Mouse (Mus musculus) erythroblast, adult 5-6 weeks (primary cell): Measurements from ENCODE around the gene Pde4d. TPM values are rescaled to one million over a fixed set of nuclear protein-coding genes. Genes with fewer than 3 reads are reported as not detected.

Source experiments
- ATAC-seq: replicated peaks from 2 replicates; pipeline ENCODE4 v1.8.0; 2016; ENCODE audit warnings: moderate number of reproducible peaks, mild to moderate bottlenecking, moderate TSS enrichment, inconsistent platforms; ENCODE audit not compliant: poor library complexity, low FRiP score, severe bottlenecking
- total RNA-seq, 2 experiments: library from RNA; stranded (forward) in 1 of 2; stranded (reverse) in 1 of 2; fragments of 150-400 nt in 1 of 2; fragments of 200-764, 138-1000 nt in 1 of 2; gene quantifications; 2 replicates each; pipeline versions ENCODE4 v1.2.3 to v1.2.4; 2015 to 2017; ENCODE audit warnings: low replicate concordance in 2 of 2

Pde4d gene
- total RNA-seq, 2 experiments from 2014 or later = 41.3 to 42.3 TPM

DNA sequence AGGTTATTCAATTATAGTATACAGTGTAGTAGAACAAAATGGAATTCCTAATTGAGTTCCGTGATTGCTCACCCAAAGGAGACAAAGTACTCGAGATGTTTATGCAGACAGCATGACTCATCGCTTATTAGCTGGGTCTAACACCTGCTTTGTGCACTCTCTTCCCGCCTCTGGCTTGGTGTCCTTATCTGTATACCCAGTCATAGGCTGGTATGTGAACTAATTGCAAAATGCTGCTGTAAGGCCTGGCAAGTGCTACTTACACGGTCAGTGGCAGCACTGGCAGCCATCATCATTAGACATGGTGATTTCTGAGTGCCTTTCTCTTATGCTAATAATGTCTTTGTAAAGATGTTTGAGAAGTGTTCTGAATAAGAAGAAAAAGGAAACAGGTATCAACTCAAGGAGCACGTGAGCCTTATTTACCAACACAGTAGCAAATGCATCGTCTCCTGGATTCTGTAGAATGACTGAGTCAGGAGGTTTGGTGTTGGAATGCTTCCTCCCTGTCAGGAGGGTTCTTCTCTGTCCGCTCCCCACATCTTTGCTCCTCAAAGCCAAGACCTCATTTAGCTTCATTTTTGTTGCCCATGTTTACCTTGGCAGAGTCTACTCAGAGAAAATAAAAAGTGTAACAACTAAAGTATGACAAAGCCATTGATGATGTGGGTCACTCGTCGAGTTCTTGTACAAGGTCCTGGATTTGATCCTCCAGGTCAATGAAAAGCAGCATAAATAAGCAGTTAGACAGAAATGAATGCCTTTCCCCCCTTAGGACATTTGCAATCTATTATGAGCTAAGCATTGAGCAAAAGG, 1202.2 kb downstream of the Pde4d start:
- ATAC-seq = peak; percentile 87

DNA sequence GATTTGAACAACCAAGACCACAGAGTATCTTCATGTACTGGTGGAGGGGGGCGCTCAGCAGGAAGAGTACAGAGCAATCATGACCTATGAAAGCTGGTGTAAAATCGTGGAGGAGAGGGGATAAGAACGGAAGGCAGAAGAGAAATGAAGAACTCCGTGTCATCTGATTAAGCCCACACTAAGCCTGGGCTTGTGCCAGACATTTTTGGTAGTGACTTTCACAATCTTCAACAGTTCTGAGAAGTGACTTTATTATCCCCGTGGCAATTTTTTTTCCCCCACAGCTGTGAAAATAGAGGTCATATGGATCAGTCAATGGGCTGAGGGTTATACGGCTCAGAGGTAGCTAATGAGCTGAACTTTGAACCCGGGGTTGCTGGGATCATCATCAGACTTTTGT, 1202.9 kb downstream of the Pde4d start:
- ATAC-seq = peak; percentile 34

DNA sequence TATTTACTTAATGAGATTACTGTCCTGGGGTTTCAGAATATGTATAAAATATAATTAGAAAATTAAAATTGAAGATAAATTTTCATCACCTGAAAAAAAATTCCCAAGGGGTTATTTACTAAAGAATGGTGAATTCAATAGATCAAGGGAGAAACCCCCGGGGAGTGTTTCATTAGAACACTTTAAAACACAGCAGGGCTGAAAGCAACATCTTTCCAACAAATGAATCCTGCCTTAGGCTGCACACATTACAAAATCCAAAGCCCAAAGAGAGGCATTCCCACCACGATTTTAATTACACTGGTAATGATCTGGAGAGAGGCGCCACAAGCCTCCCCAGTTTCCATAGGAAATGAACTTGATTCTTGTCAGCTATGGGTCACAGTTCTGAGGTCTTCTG, 1205.6 kb downstream of the Pde4d start:
- no peak for ATAC-seq

DNA sequence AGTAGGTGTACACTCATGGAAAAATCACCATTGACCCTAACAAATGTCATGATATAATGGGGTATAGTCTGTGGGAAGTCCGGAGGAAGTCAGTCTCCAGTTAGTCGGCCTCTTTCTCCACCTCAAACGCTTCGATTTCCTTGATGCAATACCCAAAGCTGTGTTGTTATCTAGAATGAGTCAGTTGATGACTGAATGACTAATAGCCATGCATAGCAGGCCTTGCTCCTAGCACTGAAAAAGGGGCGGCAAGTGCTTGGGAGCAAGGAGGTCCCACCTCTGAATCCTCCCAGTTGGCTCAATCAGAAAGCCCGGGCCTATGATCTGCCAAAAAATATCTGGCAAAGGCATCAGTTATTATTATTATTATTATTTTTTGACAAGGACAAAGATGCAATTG, 1209.4 kb downstream of the Pde4d start:
- no peak for ATAC-seq

DNA sequence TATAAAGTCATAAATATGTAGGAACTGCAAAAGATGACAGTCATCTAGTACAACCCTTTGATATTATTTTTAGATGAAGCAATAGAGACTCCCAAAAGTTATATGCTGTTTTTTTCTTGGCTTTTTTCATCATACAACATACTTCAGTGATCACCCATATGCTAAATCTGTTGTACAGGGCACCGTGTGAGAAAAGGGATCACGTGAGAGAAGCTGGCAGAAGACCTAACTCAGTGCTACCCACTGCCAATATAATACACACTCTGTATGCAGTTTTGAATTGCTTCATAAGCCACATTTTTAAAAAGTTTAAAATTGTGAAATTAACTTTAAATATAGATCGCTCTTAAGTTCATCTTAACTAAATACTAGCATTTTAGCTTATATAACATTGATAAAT, 1211.6 kb downstream of the Pde4d start:
- ATAC-seq = no peak

DNA sequence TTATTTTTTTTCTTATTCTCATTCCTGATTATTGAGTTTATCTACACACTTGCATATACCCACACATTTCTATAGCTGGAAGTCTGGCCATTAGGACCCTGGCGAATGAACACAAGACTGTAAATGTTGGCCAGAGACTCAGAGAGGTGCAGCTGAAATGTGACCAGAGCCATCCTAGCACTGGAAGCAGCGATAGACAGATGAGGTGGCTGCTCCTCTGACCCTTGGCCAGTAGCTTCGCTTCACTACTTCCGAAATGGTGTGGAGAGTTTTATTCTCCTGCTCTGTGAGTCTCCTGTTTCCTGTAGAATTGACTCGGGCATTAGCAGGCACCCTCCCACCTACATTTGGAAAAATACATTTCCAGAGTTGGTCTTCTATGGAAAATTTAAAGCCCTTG, 1212.4 kb downstream of the Pde4d start:
- no peak for ATAC-seq

DNA sequence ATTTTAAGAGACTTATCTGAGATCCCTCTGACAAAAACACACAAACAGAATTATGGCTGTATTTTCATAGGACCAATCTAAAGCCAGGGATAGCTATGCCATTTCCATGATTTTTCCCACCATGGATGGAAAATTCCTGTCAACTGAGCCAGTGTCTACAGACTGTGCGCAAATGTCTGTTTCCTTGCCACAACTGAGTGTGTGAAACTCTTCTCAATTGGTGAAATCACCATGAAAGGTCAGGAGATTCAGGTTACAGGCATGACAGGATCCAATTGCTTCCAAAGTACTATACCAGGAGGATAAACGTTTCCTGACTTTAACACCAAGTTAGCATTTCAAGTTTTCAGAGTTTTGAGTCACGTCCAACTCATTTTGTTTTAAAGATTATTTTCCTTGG, 1213.0 kb downstream of the Pde4d start:
- no peak for ATAC-seq

DNA sequence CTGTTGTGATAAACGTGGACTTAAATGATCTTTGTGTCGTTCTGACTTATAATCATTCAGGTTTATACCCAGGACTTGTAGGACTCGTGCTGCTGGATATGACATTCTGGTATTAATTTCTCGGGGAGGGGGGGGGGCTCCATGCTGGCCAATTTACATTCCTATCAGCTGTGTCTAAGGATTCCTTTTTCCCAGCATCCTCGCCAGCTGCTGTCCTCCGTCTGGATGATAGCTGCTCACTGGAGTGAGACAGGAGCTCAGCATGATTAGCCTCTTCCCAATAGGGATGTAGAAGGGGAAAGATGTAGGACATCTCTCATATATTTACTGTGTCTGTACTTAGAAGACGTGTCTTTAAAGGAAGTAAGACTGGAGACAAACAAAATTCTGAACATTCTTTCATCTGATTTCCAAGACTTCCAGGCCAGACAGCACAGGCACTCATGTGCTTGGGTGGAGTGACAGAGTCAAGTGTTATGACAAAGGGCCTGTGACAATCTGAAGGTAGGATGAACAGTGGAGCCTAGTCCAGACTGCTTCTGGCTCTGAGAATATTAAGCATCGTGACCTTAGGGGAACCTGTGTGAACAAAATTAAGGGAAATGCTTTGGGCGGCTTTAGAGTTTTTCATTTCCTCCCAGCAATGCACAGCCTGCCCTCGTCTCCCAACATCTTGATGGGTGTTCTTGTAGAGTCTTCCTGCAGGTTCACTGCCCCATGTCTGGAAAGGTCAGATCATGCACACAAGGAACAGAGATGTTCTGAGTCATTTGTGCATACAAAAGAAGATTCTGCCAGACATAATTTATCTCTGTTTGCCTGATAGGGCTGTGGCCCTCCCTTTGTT, 1215.4 kb downstream of the Pde4d start:
- peak; percentile 47 for ATAC-seq

DNA sequence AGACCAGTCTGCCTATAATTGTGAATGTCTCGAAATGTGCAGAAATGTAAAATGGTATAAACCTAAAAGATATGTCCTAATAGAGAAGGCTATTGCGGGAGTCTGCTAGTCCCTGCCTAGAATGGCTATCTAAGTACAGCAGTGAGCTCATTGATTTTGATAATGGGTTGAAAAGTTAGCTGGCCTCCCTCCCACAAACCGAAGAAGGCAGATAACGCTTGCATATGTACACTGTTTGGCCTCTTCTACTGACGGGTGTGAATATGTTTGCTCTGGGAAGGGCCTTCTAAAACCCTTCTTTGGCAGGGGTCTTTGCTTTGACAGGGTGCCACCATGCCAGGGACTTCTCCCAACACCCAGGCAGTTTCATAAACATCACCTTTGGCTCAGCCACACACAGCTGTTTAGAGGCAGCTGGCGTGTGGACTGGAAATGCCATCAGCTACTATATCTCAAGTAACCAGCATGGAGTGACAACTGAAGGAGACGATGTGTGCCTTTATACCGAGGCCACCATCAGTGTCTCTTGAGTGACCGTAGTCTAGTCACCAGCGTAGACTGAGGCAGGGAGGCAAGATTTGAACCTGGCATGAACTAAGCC, 1216.2 kb downstream of the Pde4d start:
- ATAC-seq = peak; percentile 91

DNA sequence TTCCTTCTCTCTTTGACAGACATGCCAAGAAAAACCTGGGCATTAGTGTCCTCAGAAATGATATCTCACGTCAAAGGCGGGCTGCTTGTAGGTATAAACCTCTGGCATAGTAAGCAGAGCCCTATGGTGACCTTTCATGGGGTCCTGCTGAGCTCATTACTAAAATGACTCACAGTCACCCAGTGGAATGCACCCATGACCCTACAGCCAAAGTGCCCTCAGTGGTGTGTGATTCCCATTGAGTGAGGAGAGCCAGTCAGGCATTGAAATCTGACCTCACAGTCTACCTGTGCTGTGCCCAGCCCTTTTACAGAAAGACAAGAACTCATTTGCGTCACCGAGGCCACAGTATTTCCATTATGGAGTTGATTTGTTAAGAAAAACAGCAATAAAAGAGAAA, 1220.2 kb downstream of the Pde4d start:
- ATAC-seq = no peak

DNA sequence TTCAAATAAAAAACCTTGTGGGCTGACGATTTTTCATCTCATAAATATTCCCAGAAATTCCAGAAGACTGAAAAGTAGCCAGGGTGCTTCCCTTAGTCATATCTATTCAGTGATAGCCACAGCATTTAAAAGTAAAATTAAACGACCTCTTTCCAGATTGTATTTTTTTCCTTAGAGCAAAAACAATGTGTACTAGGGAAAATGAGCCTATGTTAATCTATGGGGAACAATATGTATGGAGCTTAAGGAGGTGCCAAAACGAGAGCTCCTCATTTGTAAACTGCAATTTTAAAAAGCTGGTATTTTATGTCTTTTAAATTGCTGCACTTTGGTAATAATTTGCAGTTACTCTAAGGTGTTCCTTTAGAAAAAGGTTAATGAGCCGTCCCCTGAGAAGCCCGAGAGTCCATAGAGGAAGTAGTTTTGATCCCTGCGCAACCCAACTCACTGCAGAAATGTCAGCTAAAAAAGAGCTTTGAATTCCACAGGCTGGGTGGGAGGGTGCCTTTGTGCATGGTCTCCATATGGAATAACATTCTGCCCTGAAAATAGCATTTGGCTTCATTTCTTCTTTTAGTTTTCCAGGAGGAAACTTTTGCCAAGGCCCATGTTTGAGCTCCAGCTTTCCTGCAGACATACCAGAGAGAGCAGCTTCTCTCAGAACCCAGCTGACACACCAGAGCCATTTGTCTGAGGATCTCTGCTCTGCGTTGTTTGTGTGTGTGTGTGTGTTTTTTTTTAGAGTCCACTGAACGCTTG, 1222.0 kb downstream of the Pde4d start:
- ATAC-seq = no peak

DNA sequence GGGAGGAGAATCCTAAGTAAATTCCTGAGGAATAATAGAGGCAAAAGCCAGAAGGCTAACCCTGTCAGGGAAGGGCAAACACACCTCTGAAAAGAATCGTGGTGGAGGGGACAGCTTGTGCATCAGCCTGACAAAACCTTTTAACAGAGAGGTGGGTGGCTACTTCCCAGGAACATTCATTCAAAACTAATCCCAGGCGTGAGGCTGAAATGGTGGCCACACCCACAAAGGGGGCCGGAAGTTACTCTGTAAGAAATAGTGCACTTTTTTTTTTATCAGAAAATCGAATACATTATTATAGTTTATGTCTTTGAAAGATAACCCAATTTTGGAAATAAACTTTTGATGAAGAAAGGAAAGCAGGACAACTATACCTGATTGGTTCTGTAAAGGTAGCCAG, 1227.3 kb downstream of the Pde4d start:
- peak; percentile 55; the same call in 1 of the 2 replicates for ATAC-seq

DNA sequence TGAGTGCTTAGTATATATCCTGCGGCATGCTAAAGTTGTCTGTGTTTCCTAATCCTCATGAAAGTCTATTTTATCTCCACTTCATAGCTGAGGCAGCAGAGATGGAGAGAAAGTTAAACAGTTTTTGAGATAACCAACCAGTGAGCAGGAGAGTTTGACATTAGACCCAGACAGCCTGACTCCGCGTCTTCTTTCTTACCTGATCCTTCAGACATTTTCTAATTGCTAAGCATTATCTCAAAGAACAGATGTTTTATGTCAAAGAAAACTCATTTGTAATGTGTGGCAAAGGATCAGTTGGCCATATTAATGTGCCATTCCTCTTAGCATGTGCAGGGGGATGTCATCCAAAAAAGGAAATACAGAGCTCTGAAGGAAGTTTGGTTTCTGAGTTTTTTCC, 1227.9 kb downstream of the Pde4d start:
- 0 out of 2 replicates have a peak, but pooled peaks have one; percentile 29 for ATAC-seq

DNA sequence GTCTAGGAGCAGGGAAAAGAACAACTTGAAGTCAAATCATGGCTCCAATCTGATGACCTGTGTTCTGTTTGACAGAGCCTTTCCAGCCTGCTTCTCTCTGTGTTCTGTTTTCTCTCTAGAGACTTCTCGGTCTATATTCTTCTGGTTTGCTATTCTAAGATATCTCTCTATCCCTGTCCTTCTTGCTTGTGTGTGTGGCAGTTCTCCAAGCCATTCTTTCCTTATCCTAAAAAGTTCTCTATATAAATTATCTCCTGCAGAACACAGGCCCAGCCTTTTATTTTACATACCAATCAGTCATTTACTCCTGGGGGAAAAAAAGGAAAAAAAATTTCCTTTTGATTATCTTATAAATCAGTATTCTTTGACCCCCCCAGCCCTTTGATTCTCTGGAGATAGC, 1229.2 kb downstream of the Pde4d start:
- ATAC-seq = no peak

DNA sequence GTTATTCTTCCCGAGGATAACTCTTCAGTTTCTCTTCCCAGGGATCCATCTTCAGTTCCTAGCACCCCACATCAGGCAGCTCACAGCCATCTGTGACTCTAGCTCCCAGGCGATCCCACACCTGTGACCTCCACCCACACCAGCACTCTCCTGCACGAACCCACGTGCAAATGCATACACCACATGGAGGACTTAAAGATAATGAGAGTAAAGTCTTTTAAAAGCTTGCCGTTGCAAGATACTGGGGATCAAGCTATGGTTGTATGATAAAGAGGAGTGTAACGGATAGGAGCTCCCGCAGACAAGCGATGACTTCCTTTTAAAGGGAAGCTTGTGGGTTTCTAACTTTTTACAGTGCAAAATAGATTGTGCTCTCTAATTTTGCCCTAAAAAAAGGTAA, 1230.5 kb downstream of the Pde4d start:
- ATAC-seq = peak; percentile 55

DNA sequence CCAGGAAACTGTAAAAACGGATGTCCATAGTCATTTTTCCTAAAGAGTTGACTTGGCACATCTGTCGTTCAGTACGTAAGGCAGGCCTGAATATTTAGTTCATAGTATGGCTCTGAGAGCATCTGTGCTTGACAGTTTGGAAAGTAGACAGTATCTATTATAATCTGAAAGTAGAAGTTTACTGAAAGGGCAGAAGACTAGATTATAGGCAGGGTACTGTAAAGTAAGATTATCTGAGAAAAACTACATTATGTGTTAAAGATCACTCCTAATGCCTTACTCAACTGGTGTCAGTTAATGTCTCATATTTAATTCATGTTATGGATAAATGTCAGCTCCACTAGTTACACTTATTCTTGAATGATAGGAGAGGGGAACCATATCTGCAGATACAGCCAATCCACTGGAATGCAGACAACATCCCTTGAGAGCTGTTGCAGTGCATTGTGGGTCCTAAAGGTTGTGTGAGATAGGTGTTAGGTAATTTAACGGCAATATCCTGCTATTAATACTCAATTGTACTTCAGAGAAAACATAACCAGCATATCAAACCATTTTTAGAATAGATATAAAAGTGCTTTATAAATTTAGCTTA, 1232.0 kb downstream of the Pde4d start:
- ATAC-seq = no peak

DNA sequence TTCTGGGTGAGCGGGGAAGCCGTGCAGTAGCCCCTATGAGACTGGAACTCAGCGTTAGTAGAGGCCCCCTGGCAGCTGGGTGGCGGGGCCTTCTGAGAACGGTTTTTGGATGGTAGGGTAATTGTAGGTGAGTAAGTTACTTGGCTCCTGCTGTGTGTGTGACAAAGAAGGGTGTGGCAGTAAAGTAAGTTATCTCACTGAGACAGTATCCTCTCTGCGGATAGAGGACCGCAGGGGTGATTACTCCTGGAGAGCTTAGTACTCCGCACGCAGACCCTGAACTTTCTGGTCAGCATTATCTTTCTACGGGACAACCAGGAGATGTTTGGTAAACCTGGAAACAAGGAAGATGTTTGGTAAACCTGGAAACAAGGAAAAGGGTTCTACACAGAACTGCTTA, 1233.3 kb downstream of the Pde4d start:
- peak; percentile 24; the same call in 1 of the 2 replicates for ATAC-seq

DNA sequence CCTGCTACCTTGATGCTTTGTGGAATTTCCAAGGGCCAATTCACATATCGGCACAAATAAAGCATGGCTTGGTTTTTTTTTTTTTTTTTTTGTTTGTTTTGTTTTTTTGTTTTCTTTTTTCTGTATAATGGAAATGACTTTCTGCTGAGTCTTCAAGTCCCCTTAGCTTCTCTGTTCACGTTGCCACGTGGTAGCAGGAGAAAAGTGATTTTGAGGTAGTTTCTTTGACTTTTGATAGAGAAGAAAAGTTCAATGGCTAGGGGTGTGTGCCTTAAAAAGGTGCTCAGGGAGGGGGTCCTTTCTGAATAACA, 1235.2 kb downstream of the Pde4d start:
- ATAC-seq = no peak

DNA sequence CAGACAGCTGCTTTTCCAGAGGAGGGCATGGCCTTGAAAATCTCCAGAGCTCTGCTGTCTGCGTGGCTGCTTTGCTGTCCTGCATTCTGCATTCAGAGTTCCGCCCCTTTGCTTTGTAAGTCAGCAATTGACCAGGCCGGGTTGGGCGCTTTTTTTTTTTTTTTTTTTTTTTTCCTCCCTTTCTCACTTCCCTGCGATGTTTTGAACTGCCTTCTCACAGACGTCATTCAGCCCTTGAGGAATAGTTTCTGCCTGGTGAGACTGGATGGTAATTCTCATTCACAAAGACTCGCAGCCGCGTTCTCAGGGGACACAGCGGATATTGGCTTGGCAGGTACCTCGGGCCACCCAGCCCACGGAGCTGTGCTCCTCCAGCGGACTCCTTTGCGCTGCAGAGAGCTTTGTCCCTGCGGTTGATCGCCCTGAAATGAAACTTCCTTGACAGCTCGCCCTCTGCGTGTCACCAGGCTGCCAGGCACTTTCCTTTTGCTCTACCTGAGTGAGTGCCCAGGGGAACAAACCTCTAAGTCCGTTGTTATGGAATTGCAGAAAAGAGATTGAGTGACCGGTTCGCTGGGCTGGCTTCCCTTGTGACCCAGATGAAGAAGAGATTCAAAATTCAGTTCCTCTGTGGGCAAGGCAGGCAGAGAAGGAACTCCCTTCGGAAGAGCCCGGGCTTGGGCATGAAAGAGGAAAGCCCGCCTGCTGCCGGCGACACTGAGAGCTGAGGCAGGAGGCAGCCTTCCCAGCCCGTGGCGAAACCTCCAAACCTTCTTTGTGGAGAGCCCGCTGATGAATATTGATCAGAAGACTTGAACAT, 1235.8 kb downstream of the Pde4d start:
- ATAC-seq = peak; percentile 70
